Comparison of ENCODE assay signal across 10 mouse cellular contexts in the genomic region with DNA sequence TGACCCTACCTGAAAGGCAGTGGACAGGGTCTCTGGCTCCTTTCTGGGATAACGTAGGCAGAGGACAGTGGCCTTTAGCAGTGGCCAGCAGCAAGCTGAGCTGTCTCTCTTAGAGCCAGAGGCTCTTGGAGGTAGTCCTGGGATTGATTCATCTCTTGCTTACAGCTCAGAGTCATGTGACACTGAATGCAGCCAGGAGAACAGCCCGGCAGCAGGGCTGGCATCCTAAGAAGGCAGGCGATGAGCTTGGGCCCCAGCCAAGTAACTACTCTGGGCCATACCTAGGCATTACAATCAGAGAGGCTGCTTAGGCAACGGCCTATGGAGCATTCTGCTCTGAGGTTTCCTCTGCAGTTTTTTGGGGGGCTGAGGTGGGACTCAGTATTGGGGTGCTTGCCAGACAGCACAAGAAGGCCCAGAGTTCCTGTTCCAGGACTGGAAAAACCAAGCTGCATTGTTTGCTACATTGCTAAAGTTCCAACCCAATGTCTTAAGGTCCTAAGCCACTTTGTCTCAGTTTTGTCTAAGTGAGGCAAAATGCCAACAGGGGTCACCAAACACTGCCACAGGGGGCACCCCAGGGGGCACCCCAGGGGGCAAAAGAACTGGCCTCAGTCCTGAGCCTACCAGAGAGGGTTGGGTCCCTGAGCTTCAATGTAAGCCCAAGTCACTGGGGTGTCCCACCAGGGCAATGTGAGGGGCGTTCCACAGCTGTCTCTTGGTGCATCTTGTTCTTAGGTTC. TPM values are rescaled to one million over a fixed set of nuclear protein-coding genes. Genes with fewer than 3 reads are reported as not detected.
DNase-seq lines count a peak whose midpoint lies in the region; ATAC-seq lines count a peak whose summit lies in the region.
"Had no signal": no experiment of that assay in that cellular context is flagged by ENCODE, and none has a peak within 500 bp of the region (broad histone marks: within the 10 kb centered on the region; RNA-seq: fewer than 3 reads in every experiment).

No protein-coding gene starts in this region.

- DNase-seq in hindbrain, embryonic 14.5 days (ENCODE audit: low spot score) = no peak
- DNase-seq in hindbrain, embryonic 11.5 days (ENCODE audit: low spot score) = no peak
- peak; percentile 55 for DNase-seq in adrenal gland, postnatal 25 days
- DNase-seq in fibroblast of lung, adult 2 months (ENCODE audit: low read depth) = peak; percentile 82
- DNase-seq in liver, embryonic 13.5 days = no peak
- DNase-seq in urinary bladder, adult 18-20 months (ENCODE audit: low spot score in 2 of 2) = no peak
- DNase-seq in urinary bladder, postnatal 10 days (ENCODE audit: low spot score) = no peak

- no peaks in the 10 kb centered on the region for H3K36me3 ChIP-seq in hindbrain, embryonic 14.5 days (replicated peaks; ENCODE audit: control insufficient read depth, insufficient read depth)
- no peaks in the 10 kb centered on the region for H3K36me3 ChIP-seq in hindbrain, embryonic 11.5 days (ENCODE audit: control insufficient read depth, insufficient read depth, low read length)
- no peaks in the 10 kb centered on the region for H3K36me3 ChIP-seq in liver, embryonic 13.5 days
- H3K36me3 ChIP-seq in kidney, embryonic 15.5 days = no peaks in the 10 kb centered on the region

- 66% methylated on average over 5 of the region's 5 CpGs for WGBS in hindbrain, embryonic 14.5 days
- 78% methylated on average over 5 of the region's 5 CpGs for WGBS in hindbrain, embryonic 11.5 days
- 78% methylated on average over 5 of the region's 5 CpGs for whole genome bisulfite sequencing in liver, embryonic 13.5 days (ENCODE audit: insufficient replicate concordance)
- 77% methylated on average over 5 of the region's 5 CpGs for WGBS in kidney, embryonic 15.5 days

- H3K9me3 ChIP-seq in hindbrain, embryonic 14.5 days (ENCODE audit: control insufficient read depth, low read length) = no peaks in the 10 kb centered on the region
- H3K9me3 ChIP-seq in hindbrain, embryonic 11.5 days (ENCODE audit: control insufficient read depth, low read length) = no peaks in the 10 kb centered on the region
- no peaks in the 10 kb centered on the region for H3K9me3 ChIP-seq in liver, embryonic 13.5 days (replicated peaks)
- H3K9me3 ChIP-seq in kidney, embryonic 15.5 days (replicated peaks) = no peaks in the 10 kb centered on the region

- peaks cover 8% of the 10 kb centered on the region for H3K27me3 ChIP-seq in hindbrain, embryonic 14.5 days (ENCODE audit: control insufficient read depth, insufficient read depth, low read length)
- peaks cover 14% of the 10 kb centered on the region for H3K27me3 ChIP-seq in hindbrain, embryonic 11.5 days (ENCODE audit: control insufficient read depth, insufficient read depth, low read length)
- peaks cover 14% of the 10 kb centered on the region; the same call in 1 of the 2 replicates for H3K27me3 ChIP-seq in liver, embryonic 13.5 days
- H3K27me3 ChIP-seq in kidney, embryonic 15.5 days = peaks cover 26% of the 10 kb centered on the region

- H3K9ac ChIP-seq in hindbrain, embryonic 14.5 days = no peak overlapping the region
- H3K9ac ChIP-seq in hindbrain, embryonic 11.5 days (ENCODE audit: low read depth, low read length) = no peak overlapping the region
- H3K9ac ChIP-seq in liver, embryonic 13.5 days = no peak overlapping the region
- no peak overlapping the region for H3K9ac ChIP-seq in kidney, embryonic 15.5 days

- no peak overlapping the region for H3K4me3 ChIP-seq in hindbrain, embryonic 14.5 days (replicated peaks; ENCODE audit: low read length)
- H3K4me3 ChIP-seq in hindbrain, embryonic 11.5 days (ENCODE audit: low read depth, low read length) = no peak overlapping the region
- no peak overlapping the region for H3K4me3 ChIP-seq in liver, embryonic 13.5 days (replicated peaks)
- H3K4me3 ChIP-seq in kidney, embryonic 15.5 days (replicated peaks) = no peak overlapping the region
- H3K4me3 ChIP-seq: heart, adult 2 months had no signal

- H3K4me2 ChIP-seq in hindbrain, embryonic 14.5 days (replicated peaks) = no peak overlapping the region
- H3K4me2 ChIP-seq in hindbrain, embryonic 11.5 days (replicated peaks; ENCODE audit: low read depth, low read length) = no peak overlapping the region
- H3K4me2 ChIP-seq in liver, embryonic 13.5 days = no peak overlapping the region
- H3K4me2 ChIP-seq in kidney, embryonic 15.5 days = no peak overlapping the region

- H3K4me1 ChIP-seq in hindbrain, embryonic 14.5 days (replicated peaks; ENCODE audit: control insufficient read depth, insufficient read depth, low read length) = peaks cover 24% of the 10 kb centered on the region
- H3K4me1 ChIP-seq in hindbrain, embryonic 11.5 days (replicated peaks; ENCODE audit: control insufficient read depth, insufficient read depth, low read length) = 0 out of 2 replicates have a peak, but pooled peaks cover 4% of the 10 kb centered on the region
- peaks cover 76% of the 10 kb centered on the region for H3K4me1 ChIP-seq in liver, embryonic 13.5 days (replicated peaks)
- H3K4me1 ChIP-seq in kidney, embryonic 15.5 days = peaks cover 29% of the 10 kb centered on the region

- ATAC-seq in hindbrain, embryonic 14.5 days (ENCODE audit: low FRiP score) = peak; percentile 46; the same call in 1 of the 2 replicates
- ATAC-seq in hindbrain, embryonic 11.5 days (ENCODE audit: low FRiP score) = no peak
- ATAC-seq in liver, embryonic 13.5 days (ENCODE audit: low read depth) = no peak
- ATAC-seq in kidney, embryonic 15.5 days (replicated peaks; ENCODE audit: low FRiP score) = no peak

- no peak overlapping the region for H3K27ac ChIP-seq in hindbrain, embryonic 14.5 days
- no peak overlapping the region for H3K27ac ChIP-seq in hindbrain, embryonic 11.5 days (ENCODE audit: low read depth, low read length)
- H3K27ac ChIP-seq in liver, embryonic 13.5 days = peak overlapping the region; percentile 83
- H3K27ac ChIP-seq in kidney, embryonic 15.5 days = no peak overlapping the region
- H3K27ac ChIP-seq: heart, adult 2 months; macrophage had no signal

RNA-seq across cellular contexts. Expression of a gene that starts 12.6 kb away (rescaled TPM):
- 0.21 TPM in 1 of 2 replicates, not detected in the other for polyA plus RNA-seq in hindbrain, embryonic 14.5 days (2014; fragmentation: Nextera tagmentation; extraction: Ambion mirVana)
- 0.11 and 0.25 TPM in 2 replicates for polyA plus RNA-seq in hindbrain, embryonic 11.5 days (2014; fragmentation: Nextera tagmentation; extraction: Ambion mirVana)
- not detected in 2 replicates for total RNA-seq in adrenal gland, postnatal 25 days (2021)
- polyA plus RNA-seq in liver, embryonic 13.5 days (2015; fragmentation: Nextera tagmentation; extraction: Ambion mirVana) = not detected in 2 replicates
- polyA plus RNA-seq in kidney, embryonic 15.5 days (2015; fragmentation: Nextera tagmentation; extraction: Ambion mirVana) = not detected in 2 replicates
- total RNA-seq: heart, adult 2 months had no signal
- polyA plus RNA-seq: heart, adult 2 months; macrophage had no signal

RNA-seq across cellular contexts. Expression of a gene that starts 28.4 kb away (rescaled TPM):
- 22.9 and 23.4 TPM in 2 replicates for polyA plus RNA-seq in hindbrain, embryonic 14.5 days (2014; fragmentation: Nextera tagmentation; extraction: Ambion mirVana)
- 38.4 and 38.6 TPM in 2 replicates for polyA plus RNA-seq in hindbrain, embryonic 11.5 days (2014; fragmentation: Nextera tagmentation; extraction: Ambion mirVana)
- total RNA-seq in adrenal gland, postnatal 25 days (2021) = 49.8 and 52.2 TPM in 2 replicates
- polyA plus RNA-seq in liver, embryonic 13.5 days (2015; fragmentation: Nextera tagmentation; extraction: Ambion mirVana) = 30.2 and 35.0 TPM in 2 replicates
- polyA plus RNA-seq in kidney, embryonic 15.5 days (2015; fragmentation: Nextera tagmentation; extraction: Ambion mirVana) = 53.2 and 53.9 TPM in 2 replicates

Comparison
In these comparisons a context has a peak if more than half of its experiments do, and no peak if none do; other contexts are left out.
1. DNase-seq: peak in adrenal gland, postnatal 25 days (single experiment) and fibroblast of lung, adult 2 months (single experiment); none in hindbrain, embryonic 14.5 days (single experiment), hindbrain, embryonic 11.5 days (single experiment), liver, embryonic 13.5 days (single experiment), urinary bladder, adult 18-20 months (0 of 2) and urinary bladder, postnatal 10 days (single experiment).